13 mouse cellular contexts compared by ENCODE assay signal in genomic region chr5:23531100-23531499, GRCm38 (mm10).
"Had no signal": no experiment of that assay in that cellular context is flagged by ENCODE, and none has a peak within 500 bp of the region (broad histone marks: within the 10 kb centered on the region; RNA-seq: fewer than 3 reads in every experiment).

No protein-coding gene starts in this region.

- H3K27me3 ChIP-seq: liver, embryonic 13.5 days had no signal

- H3K4me3 ChIP-seq: liver, embryonic 13.5 days had no signal

- H3K36me3 ChIP-seq: liver, embryonic 13.5 days had no signal

- H3K4me1 ChIP-seq: liver, embryonic 13.5 days had no signal

- H3K27ac ChIP-seq: liver, embryonic 13.5 days had no signal

- H3K9ac ChIP-seq: liver, embryonic 13.5 days had no signal

- H3K9me3 ChIP-seq: liver, embryonic 13.5 days had no signal

- DNase-seq: kidney, adult 18-20 months; kidney, adult 9 months; kidney, postnatal 14 days; layer of hippocampus, postnatal 36 days; liver, embryonic 13.5 days; lung, adult 2 months; lung, postnatal 14 days; lung, postnatal 4 days; midbrain, embryonic 14.5 days; thymus, adult 2 months; thymus, postnatal 14 days; thymus, postnatal 4 days had no signal

- H3K4me2 ChIP-seq: liver, embryonic 13.5 days; midbrain, embryonic 11.5 days had no signal
